Mouse (Mus musculus) gastrocnemius, adult 2 months (tissue): ENCODE measurements around the gene Susd6. TPM values are rescaled to one million over a fixed set of nuclear protein-coding genes. Genes with fewer than 3 reads are reported as not detected.
A peak's percentile ranks its signal among the peaks of the same experiment; 100 is the strongest.
"Not testable (repeated sequence)": the region's sequence is repeated elsewhere in the genome, so short reads cannot be mapped to it uniquely, and the experiment has no call there.

Source experiments
- DNase-seq: peaks from one replicate; pipeline ENCODE4 v3.0.0; 2022
- H3K27ac ChIP-seq: fragments of 200-600 bp; 2 replicates; pipeline ENCODE4 v1.8.1; 2022; ENCODE audit warnings: mild to moderate bottlenecking
- H3K4me3 ChIP-seq: fragments of 200-600 bp; 2 replicates; pipeline ENCODE4 v1.8.1; 2022; ENCODE audit warnings: mild to moderate bottlenecking, moderate library complexity
- CTCF ChIP-seq: fragments of 200-600 bp; IDR thresholded peaks from 2 replicates; pipeline ENCODE4 v1.8.1; 2022; ENCODE audit warnings: antibody characterized with exemption, mild to moderate bottlenecking, moderate library complexity
- intact Hi-C: fragments of 180-260 bp; cut with DNase I; formaldehyde crosslinking; loops from one replicate; pipeline ENCODE4 v1.15.1; 2025
- total RNA-seq, 2 experiments: library from RNA; stranded (reverse); gene quantifications; 2 replicates each; pipeline ENCODE4 v1.2.3; 2021

Gene Susd6
- total RNA-seq, 2 experiments from 2014 or later: 37.7 to 41.1 TPM

DNA sequence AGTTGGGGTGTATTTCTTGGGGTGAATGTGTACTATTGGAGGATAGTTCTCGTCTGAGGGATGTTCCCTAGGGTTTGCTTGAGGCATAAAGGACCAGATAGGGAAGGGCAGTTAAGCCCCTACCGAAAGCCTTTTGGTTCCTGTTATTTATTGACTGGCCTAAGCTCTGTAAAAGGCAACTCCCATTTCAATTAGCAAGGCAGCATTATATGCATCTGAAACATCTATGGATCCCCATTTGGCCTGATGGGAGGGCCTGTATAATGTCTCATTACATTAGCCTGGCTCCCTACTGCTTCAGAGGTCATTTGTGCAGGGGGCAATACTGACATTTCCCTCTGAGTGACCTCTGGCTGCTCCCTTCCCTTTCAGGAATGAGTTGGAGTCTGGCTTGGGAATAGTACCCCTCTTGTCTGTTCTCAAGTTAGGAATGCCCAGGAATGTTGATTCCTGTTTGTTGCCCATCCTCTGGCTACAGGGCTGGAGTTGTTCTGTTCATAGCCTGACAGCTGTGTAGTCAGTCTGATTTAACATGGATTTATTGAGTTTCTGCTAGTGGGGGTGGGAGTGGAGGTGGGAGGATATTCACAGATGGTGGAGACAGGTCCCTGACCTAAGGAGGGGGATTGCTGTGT lies 17.3 kb downstream of the Susd6 start:
- DNase-seq: no peak
- no peak for TF ChIP-seq CTCF
- no peak overlapping the region for H3K4me3 ChIP-seq
- peak overlapping the region; percentile 31; the same call in 1 of the 2 replicates for H3K27ac ChIP-seq
- intact Hi-C loops: no loop called here

DNA sequence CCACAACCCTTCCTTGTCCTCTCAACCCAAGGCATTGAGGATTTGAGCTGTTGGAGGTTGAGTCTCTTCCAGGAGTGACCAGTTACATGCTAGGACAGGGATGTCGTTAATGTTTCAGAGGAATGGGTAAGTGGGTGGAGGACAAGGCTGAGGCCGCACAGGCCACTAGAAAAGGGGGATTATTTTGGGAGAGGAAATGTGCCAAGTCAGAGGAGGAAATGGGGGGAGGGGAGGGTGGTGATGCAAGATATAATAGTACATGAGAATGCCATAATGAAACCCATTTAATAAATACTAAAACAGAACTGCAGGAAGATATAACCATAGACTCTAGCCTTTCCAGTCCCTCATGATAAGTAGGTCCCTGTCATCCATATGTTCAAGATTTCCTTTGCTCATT lies 19.7 kb downstream of the Susd6 start:
- no peak for DNase-seq
- intact Hi-C loops: no loop called here
- no peak for TF ChIP-seq CTCF
- Histone ChIP-seq H3K27ac (peak overlapping the region; percentile 76), H3K4me3 (no peak overlapping the region)

DNA sequence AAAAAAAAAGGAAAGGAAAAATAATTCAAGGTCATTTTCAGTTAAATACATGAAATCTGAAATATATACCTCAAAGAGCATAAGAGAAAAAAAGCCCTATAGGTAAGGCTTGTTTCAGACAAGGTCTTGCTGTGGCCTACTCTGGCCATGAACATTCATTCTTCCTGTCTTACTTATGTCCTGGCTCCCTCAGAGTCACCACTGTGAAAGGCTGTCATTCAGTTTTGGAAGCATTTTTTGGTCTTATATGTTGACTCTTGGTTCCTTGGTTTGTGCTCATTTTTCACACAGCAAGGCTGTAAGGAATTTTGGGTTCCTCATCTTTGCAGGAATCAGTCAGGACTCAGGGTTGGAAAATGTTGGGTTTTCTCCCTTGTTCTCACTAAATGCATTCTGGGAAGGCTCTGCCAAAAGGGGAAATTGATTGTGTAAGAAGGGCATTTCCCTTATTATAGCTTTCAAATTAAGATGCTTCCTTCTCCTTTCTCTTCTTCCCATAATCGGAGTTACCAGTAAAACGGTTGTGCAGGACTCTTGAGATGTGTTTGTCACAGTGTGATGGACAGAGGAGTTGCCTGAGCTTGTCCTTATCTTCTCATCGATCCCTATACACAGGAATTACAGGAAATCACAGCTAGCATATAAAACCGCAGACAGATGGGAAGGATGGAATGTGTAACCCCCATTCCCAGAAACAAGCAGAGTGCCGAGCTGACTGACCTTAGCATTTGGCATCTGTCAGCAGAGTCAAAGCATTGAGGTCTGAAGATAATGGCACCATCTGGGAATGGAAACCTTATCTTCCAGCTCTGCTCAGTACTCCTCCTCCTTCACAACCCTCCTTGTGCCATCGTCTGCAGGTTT lies 21.6 kb downstream of the Susd6 start:
- no peak for TF ChIP-seq CTCF
- Histone ChIP-seq H3K4me3 (peak overlapping the region; percentile 23; the same call in 1 of the 2 replicates), H3K27ac (peak overlapping the region; percentile 76)
- intact Hi-C loops: no loop called here
- no peak for DNase-seq

DNA sequence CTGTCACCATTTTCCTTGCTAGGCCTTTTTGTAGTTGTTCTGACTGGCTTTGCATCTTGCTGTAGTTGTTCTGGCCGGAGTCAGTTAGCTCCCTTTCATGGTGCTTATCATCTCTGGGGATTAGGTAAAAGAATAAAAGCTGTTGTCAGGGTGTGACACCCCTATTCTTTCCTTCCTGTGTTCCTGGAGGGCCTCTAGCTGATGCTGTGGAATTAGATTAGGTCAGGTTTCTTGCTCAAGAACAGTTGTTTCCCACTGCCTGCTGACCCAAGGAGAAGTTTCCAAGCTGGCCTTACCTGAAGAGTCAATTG lies 22.2 kb downstream of the Susd6 start:
- Histone ChIP-seq H3K4me3 (peak overlapping the region; percentile 23; the same call in 1 of the 2 replicates), H3K27ac (peak overlapping the region; percentile 76)
- TF ChIP-seq CTCF: no peak
- intact Hi-C loops: no loop called here
- no peak for DNase-seq

DNA sequence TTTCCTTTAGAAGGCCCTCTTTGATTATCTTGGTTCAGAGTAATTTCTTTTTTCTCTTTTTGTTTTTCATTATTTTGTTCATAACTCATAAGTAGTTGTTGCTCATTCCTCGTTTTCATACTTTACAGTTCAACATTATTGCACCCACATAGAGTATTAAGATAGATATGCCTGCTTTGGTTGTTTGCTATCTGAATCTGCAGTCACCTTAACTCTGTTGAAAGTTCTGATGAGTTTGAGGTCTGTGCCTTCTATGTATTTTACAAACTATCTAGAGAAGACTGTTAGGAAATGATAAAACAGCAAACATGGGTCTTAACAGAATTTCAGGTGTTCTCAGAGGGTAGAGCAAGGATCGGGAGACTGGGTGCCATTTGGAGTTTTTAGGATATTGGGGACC lies 23.1 kb downstream of the Susd6 start:
- Histone ChIP-seq H3K4me3 (no peak overlapping the region), H3K27ac (peak overlapping the region; percentile 38; the same call in 1 of the 2 replicates)
- DNase-seq: no peak
- intact Hi-C loops: no loop called here
- TF ChIP-seq CTCF: no peak

DNA sequence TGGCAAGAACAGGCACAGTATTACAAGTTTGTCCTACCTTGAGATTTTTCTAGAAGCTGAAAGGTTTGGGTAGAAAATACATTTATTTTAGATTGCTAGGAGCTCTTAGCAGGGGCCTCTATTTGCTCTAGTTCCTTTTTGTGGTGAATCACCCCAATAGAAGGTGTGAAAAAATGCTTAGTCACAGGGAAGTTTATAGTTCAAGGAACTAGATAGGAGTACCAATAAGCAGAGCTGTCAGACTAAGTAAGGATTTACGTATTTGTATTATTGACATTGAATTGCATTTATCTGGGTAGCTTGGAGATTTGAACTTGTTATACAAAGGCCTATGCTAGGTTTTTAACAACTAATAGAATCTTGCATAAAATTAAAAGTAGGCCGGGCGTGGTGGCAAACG lies 23.6 kb downstream of the Susd6 start:
- H3K4me3 ChIP-seq: no peak overlapping the region
- DNase-seq: no peak
- no peak for TF ChIP-seq CTCF
- intact Hi-C loops: no loop called here
- H3K27ac ChIP-seq: peak overlapping the region; percentile 38; the same call in 1 of the 2 replicates

GRCm38 (mm10) chr12:80814529-80814928 lies 24.2 kb downstream of the Susd6 start:
- TF ChIP-seq CTCF: no peak
- Histone ChIP-seq H3K4me3 (no peak overlapping the region), H3K27ac (peak overlapping the region; percentile 51; the same call in 1 of the 2 replicates)
- intact Hi-C loops: no loop called here
- DNase-seq: no peak

DNA sequence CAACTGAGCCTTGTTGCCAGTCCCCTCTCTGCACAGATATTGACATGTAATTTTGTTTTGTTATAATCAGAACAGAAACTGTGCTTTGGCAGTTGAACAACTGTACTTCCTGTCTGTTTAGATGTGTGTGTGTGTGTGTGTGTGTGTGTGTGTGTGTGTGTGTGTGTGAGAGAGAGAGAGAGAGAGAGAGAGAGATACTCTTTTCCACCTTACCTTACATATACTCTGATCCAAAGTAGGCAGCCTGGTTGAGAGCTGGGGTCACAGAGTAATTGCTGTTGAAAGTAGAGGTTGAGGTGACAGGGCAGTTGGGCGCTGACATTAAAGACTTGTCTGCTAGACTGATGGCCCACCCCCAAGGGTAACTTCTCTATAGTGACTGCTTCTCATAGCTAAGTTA lies 25.0 kb downstream of the Susd6 start:
- no peak for DNase-seq
- Histone ChIP-seq H3K27ac (peak overlapping the region; percentile 68), H3K4me3 (no peak overlapping the region)
- no peak for TF ChIP-seq CTCF
- intact Hi-C loops: no loop called here

DNA sequence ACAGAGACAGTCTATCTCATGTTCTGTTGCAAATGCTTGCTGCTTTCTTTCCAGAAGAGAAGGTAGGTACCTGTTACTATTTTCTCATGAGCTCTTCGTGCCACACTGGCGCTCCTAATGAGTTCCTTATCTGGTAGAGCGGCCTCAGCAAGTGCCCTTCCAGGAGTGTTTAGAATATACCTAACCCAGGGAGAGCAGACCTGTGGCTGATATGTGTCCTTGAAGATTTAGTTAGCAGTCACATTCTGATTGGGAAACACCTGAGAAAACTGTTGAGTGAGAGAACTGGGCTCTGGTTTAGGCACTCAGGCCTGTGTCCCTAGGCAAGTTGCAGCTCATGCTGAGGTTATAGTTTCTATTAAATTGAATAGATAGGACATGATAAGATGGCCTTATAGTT lies 25.6 kb downstream of the Susd6 start:
- intact Hi-C loops: no loop called here
- H3K4me3 ChIP-seq: no peak overlapping the region
- TF ChIP-seq CTCF: no peak
- peak overlapping the region; percentile 73 for H3K27ac ChIP-seq
- DNase-seq: no peak

GRCm38 (mm10) chr12:80816380-80817086 lies 26.2 kb downstream of the Susd6 start:
- Histone ChIP-seq H3K4me3 (no peak overlapping the region), H3K27ac (peak overlapping the region; percentile 73)
- TF ChIP-seq CTCF: no peak
- no peak for DNase-seq
- intact Hi-C loops: no loop called here

GRCm38 (mm10) chr12:80817697-80818235 lies 27.5 kb downstream of the Susd6 start:
- Histone ChIP-seq H3K4me3 (no peak overlapping the region), H3K27ac (peak overlapping the region; percentile 78)
- intact Hi-C loops: no loop called here
- DNase-seq: no peak
- no peak for TF ChIP-seq CTCF

- peak overlapping the region; percentile 78 for H3K27ac ChIP-seq
- intact Hi-C loops, DNase-seq: not testable (repeated sequence)
- H3K4me3 ChIP-seq: peak overlapping the region; percentile 19
Measured at GRCm38 (mm10) chr12:80819020-80819419, 28.7 kb downstream of the Susd6 start.
